In genomic region chr4:55531856-55532406, GRCm38 (mm10) we compare ENCODE assay signal across 8 mouse cellular contexts. TPM values are rescaled to one million over a fixed set of nuclear protein-coding genes. Genes with fewer than 3 reads are reported as not detected.
DNase-seq lines count a peak whose midpoint lies in the region; ATAC-seq and TF ChIP-seq lines count a peak whose summit lies in the region.

No protein-coding gene starts in this region.

- intact Hi-C loops in gastrocnemius, adult 2 months (cut with DNase I), result loop anchor here (5.0 kb wide), 1 partner anchor 580 kb away; no protein-coding TSS in a partner anchor
- intact Hi-C loops in gastrocnemius, postnatal 14 days (cut with DNase I; ENCODE audit: low total_unique reads), result loop anchor here (5.0 kb wide), 1 partner anchor 120 kb away; no protein-coding TSS in a partner anchor

- 6% methylated on average over 31 of the region's 42 CpGs for WGBS in forebrain, postnatal 0 days
- WGBS in macrophage (ENCODE audit: missing documents), result under 1% methylated on average over 36 of the region's 42 CpGs

- peak overlapping the region; percentile 74 for H3ac ChIP-seq in C2C12 (ENCODE audit: control insufficient read depth, insufficient read length, low read depth)

- H3K4me2 ChIP-seq in forebrain, postnatal 0 days (ENCODE audit: low read depth), result peak overlapping the region; percentile 87

- peaks cover 3% of the 10 kb centered on the region; the same call in 1 of the 2 replicates for H3K4me1 ChIP-seq in forebrain, postnatal 0 days (ENCODE audit: insufficient read depth)

- peak overlapping the region; percentile 70 for H3K9ac ChIP-seq in forebrain, postnatal 0 days

- no peaks in the 10 kb centered on the region for H3K36me3 ChIP-seq in C2C12 (ENCODE audit: control insufficient read depth, insufficient read depth)
- H3K36me3 ChIP-seq in forebrain, postnatal 0 days (ENCODE audit: insufficient read depth), result no peaks in the 10 kb centered on the region
- no peaks in the 10 kb centered on the region for H3K36me3 ChIP-seq in macrophage (ENCODE audit: inconsistent target)

- H3K9me3 ChIP-seq in forebrain, postnatal 0 days (ENCODE audit: low read length), result no peaks in the 10 kb centered on the region

- peak overlapping the region; percentile 96 for H3K27ac ChIP-seq in gastrocnemius, adult 2 months
- no peak overlapping the region for H3K27ac ChIP-seq in forebrain, postnatal 0 days (ENCODE audit: low read depth, low read length)
- no peak overlapping the region for H3K27ac ChIP-seq in macrophage

- no peaks in the 10 kb centered on the region for H3K27me3 ChIP-seq in C2C12 (ENCODE audit: control insufficient read depth, insufficient read depth, insufficient read length)
- peaks cover 22% of the 10 kb centered on the region for H3K27me3 ChIP-seq in forebrain, postnatal 0 days (ENCODE audit: insufficient read depth, low read length)

- no peak for TF ChIP-seq CTCF in gastrocnemius, adult 2 months (IDR thresholded peaks at IDR 0.05)
- no peak for TF ChIP-seq CTCF in C2C12 (IDR thresholded peaks at IDR 0.05; ENCODE audit: control insufficient read depth, insufficient read depth, insufficient read length)
- no peak for TF ChIP-seq CTCF in forebrain, postnatal 0 days (IDR thresholded peaks at IDR 0.05; ENCODE audit: low read depth)

- no peak for DNase-seq in gastrocnemius, adult 2 months
- no peak for DNase-seq in gastrocnemius, postnatal 14 days
- DNase-seq in forebrain, postnatal 0 days, result no peak
- no peak for DNase-seq in gastrocnemius, adult 18-20 months (ENCODE audit: low spot score)
- no peak for DNase-seq in spleen, postnatal 36 days (ENCODE audit: low spot score in 2 of 2)
- no peak for DNase-seq in adrenal gland, postnatal 25 days

- H3K4me3 ChIP-seq in gastrocnemius, adult 2 months, result peak overlapping the region; percentile 89
- peak overlapping the region; percentile 49 for H3K4me3 ChIP-seq in C2C12 (ENCODE audit: insufficient read depth, poor library complexity, severe bottlenecking)
- peak overlapping the region; percentile 68 for H3K4me3 ChIP-seq in forebrain, postnatal 0 days (ENCODE audit: low read depth, low read length)
- peak overlapping the region; percentile 43 for H3K4me3 ChIP-seq in macrophage (ENCODE audit: inconsistent target)

- no peaks in the 10 kb centered on the region for H3K79me3 ChIP-seq in C2C12 (ENCODE audit: low read depth)

- ATAC-seq in forebrain, postnatal 0 days, result no peak

- H3K79me2 ChIP-seq in C2C12 (ENCODE audit: control insufficient read depth, insufficient read depth), result peaks cover 17% of the 10 kb centered on the region
- H3K79me2 ChIP-seq in macrophage (ENCODE audit: inconsistent target), result no peaks in the 10 kb centered on the region

TF ChIP-seq in C2C12, 6 proteins besides CTCF, POLR2A, EP300 and RAD21:
- TF ChIP-seq FOSL1 (IDR thresholded peaks at IDR 0.05; ENCODE audit: insufficient read depth, low read length, poor library complexity, severe bottlenecking) (no peak), USF1 (IDR thresholded peaks at IDR 0.05; ENCODE audit: low read depth) (no peak)

RNA-seq across cellular contexts. Expression of gene Klf4, which starts 0.3 kb away (rescaled TPM):
- total RNA-seq in gastrocnemius, adult 2 months (2021), result 10 to 100 TPM in 1 of 2 experiments, 1 to 10 TPM in 1; 8.4 to 40.0 TPM
- total RNA-seq in gastrocnemius, postnatal 14 days (2021), result 10 to 100 TPM; 14.0 to 17.3 TPM
- polyA plus RNA-seq in C2C12 (2012; fragmentation: generic; extraction: Trizol) (11.0 TPM), macrophage (2018) (1.0 to 2.0 TPM (median 1.3 TPM) in 3 replicates)
- total RNA-seq in forebrain, postnatal 0 days (2014; rRNA removed), result 2.8 and 10.3 TPM in 2 replicates
- 3.3 and 3.4 TPM in 2 replicates for polyA plus RNA-seq in forebrain, postnatal 0 days (2015; fragmentation: Nextera tagmentation; extraction: Ambion mirVana)
- total RNA-seq in macrophage (2018; cell fraction: chromatin; rRNA removed), result 1 to 10 TPM in 18 of 26 experiments, under 1 TPM in 8; 0.33 to 6.5 (median 1.2) TPM
- 1 to 10 TPM; 1.3 to 6.0 (median 3.2) TPM for total RNA-seq in macrophage (2018; cell fraction: cytosol; rRNA removed)
- total RNA-seq in macrophage (2018; cell fraction: nucleus; rRNA removed), result 1 to 10 TPM in 25 of 26 experiments, under 1 TPM in 1; 0.86 to 8.3 (median 2.0) TPM
- 10 to 100 TPM; 16.0 to 46.3 TPM for total RNA-seq in gastrocnemius, adult 18-20 months (2021)
- total RNA-seq in adrenal gland, postnatal 25 days (2021), result 6.7 and 8.7 TPM in 2 replicates
